Mouse (Mus musculus): Measurements from ENCODE around the gene Aaas. TPM values are rescaled to one million over a fixed set of nuclear protein-coding genes. Genes with fewer than 3 reads are reported as not detected.

Gene Aaas
- 89.2 and 91.7 TPM in 2 replicates for polyA plus RNA-seq (2015; fragmentation: Nextera tagmentation; extraction: Ambion mirVana)

- peaks cover 7% of the 10 kb centered on the region for H3K4me1 ChIP-seq (ENCODE audit: insufficient read depth, low read length)
- under 1% methylated on average over 56 of the region's 56 CpGs for WGBS
- ATAC-seq (ENCODE audit: low FRiP score, low TSS enrichment) = peak; percentile 87
Measured at GRCm38 (mm10) chr15:102350138-102350941, at the start of gene Aaas. Aaas (minus strand) TSS chr15:102350771.

DNA sequence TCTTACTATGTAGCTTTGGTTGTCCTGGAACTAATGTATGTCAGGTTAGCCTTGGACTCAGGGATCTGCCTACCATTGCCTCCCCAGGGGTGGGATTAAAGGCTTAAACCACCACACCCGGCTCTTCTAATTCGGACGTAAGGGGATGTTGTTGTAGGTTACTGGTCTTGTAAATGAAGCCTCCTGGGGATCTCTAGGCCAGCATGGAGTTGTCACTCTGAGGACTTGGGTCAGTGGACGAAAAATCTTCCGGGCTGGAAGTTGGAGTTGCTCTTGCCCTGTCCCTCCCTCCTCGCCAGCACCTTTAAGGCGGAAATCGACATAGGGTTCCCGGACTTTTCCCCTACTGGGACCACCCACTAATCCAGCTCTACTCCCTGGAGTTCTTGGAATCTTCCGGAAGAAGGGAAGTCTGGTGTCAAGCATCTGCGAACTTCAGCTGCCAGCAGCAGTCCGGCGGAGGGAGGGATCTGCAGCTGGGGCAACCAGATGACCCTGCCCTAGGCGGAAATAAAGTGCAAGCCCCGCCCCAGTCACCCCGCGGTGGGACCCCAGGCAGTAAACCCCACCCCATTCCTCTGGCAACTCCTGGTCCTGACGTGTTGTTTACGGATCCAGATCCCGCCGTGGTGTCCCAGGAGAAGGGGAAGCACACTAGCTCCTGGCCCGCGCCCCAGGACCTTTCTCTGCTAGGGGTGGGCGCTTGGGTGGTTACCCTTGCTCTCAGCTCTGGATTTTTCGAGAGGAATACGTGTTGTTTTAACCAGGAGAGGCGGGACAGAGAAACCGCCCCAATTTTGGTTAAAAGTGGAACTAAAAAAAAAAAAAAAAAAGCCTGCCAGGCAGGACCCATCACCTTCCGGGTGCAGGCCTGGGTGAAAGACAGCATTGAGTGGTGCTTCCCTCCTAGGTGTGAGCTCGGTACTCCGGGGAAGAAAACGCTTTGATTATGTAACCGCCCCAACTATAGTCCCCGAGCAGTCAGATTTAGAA is 49.0 kb upstream of the Aaas start:
- Histone ChIP-seq H3K27ac (ENCODE audit: low read length) (peak overlapping the region; percentile 97), H3K9ac (replicated peaks; ENCODE audit: low read length) (peak overlapping the region; percentile 75), H3K4me1 (ENCODE audit: insufficient read depth, low read length) (peaks cover 34% of the 10 kb centered on the region), H3K36me3 (ENCODE audit: insufficient read depth, low read length) (no peaks in the 10 kb centered on the region), H3K4me3 (ENCODE audit: low read length) (peak overlapping the region; percentile 47), H3K9me3 (ENCODE audit: low read length) (no peaks in the 10 kb centered on the region), H3K4me2 (replicated peaks; ENCODE audit: low read depth, low read length) (peak overlapping the region; percentile 66), H3K27me3 (ENCODE audit: insufficient read depth, low read length) (no peaks in the 10 kb centered on the region)
- ATAC-seq (ENCODE audit: low FRiP score, low TSS enrichment) = peak; percentile 91
- 2% methylated on average over 34 of the region's 34 CpGs for WGBS

More at GRCm38 (mm10) chr15:102350138-102350941, at the start of gene Aaas:
- Histone ChIP-seq H3K9me3 (ENCODE audit: low read length) (no peaks in the 10 kb centered on the region), H3K36me3 (ENCODE audit: insufficient read depth, low read length) (peaks cover 17% of the 10 kb centered on the region), H3K4me2 (replicated peaks; ENCODE audit: low read depth, low read length) (peak within 1 kb of the TSS; percentile 90), H3K27me3 (ENCODE audit: insufficient read depth, low read length) (no peaks in the 10 kb centered on the region), H3K9ac (replicated peaks; ENCODE audit: low read length) (peak within 1 kb of the TSS; percentile 95), H3K27ac (ENCODE audit: low read length) (peak within 1 kb of the TSS; percentile 76), H3K4me3 (ENCODE audit: low read length) (peak within 1 kb of the TSS; percentile 95)

DNA sequence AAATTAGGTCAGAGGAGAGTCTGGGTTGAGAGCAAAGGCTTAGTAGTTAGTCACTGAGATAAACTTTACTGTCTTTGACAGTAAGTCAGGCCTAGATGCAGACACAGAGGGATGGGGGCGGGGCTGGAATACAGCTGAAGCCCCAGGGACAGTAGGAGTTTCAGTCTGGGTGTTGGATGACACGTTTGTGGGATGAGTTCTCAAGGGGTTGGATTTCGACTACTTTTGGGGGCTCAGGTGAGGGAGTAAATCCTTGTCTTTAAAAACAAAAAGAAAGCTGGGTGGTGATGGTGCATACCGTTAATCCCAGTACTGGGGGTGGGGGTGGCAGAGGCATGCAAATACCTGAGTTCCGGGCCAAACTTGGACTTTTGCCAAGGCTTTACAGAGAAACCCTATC is 48.1 kb upstream of the Aaas start:
- H3K36me3 ChIP-seq (ENCODE audit: insufficient read depth, low read length) = no peaks in the 10 kb centered on the region
- ATAC-seq (ENCODE audit: low FRiP score, low TSS enrichment) = no peak
- H3K4me1 ChIP-seq (ENCODE audit: insufficient read depth, low read length) = peaks cover 38% of the 10 kb centered on the region
- H3K4me3 ChIP-seq (ENCODE audit: low read length) = no peak overlapping the region
- H3K27ac ChIP-seq (ENCODE audit: low read length) = peak overlapping the region; percentile 97
- no peaks in the 10 kb centered on the region for H3K27me3 ChIP-seq (ENCODE audit: insufficient read depth, low read length)
- 0 out of 2 replicates have a peak overlapping the region, but pooled peaks have one; percentile 75 for H3K9ac ChIP-seq (replicated peaks; ENCODE audit: low read length)
- no peaks in the 10 kb centered on the region for H3K9me3 ChIP-seq (ENCODE audit: low read length)
- WGBS = 14% methylated on average over 5 of the region's 5 CpGs
- peak overlapping the region; percentile 66 for H3K4me2 ChIP-seq (replicated peaks; ENCODE audit: low read depth, low read length)

- Histone ChIP-seq H3K27me3 (ENCODE audit: insufficient read depth, low read length) (no peaks in the 10 kb centered on the region), H3K4me2 (replicated peaks; ENCODE audit: low read depth, low read length) (no peak overlapping the region), H3K4me1 (ENCODE audit: insufficient read depth, low read length) (peaks cover 31% of the 10 kb centered on the region), H3K9ac (replicated peaks; ENCODE audit: low read length) (no peak overlapping the region), H3K36me3 (ENCODE audit: insufficient read depth, low read length) (no peaks in the 10 kb centered on the region), H3K27ac (ENCODE audit: low read length) (no peak overlapping the region; the same call in 1 of the 2 replicates), H3K9me3 (ENCODE audit: low read length) (no peaks in the 10 kb centered on the region), H3K4me3 (ENCODE audit: low read length) (no peak overlapping the region)
- 9% methylated on average over 3 of the region's 3 CpGs for WGBS
- ATAC-seq (ENCODE audit: low FRiP score, low TSS enrichment) = no peak
Measured at GRCm38 (mm10) chr15:102395061-102395460, 44.5 kb upstream of the Aaas start.

DNA sequence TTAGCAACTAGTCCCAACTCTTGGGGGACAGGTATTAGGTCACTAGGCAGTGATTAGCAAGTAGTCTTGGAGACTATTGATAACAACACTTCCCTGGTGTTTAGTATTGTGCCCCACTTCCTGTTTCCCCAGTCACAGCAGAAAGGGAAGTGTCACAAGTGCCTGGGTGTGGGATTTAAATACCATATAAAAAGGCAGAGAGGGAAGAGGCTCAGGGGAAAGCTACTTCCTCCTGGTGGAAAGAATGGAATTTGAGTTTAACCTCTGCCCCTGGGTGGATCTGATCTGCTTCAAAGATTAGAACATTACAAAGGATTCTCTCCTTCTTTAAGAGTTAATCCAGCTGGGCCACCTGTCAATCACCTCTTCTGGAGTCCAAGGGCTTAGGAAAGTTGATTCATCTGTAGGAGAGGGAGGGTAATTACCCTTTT is 43.0 kb upstream of the Aaas start:
- no peaks in the 10 kb centered on the region for H3K36me3 ChIP-seq (ENCODE audit: insufficient read depth, low read length)
- H3K27ac ChIP-seq (ENCODE audit: low read length) = peak overlapping the region; percentile 75
- H3K4me3 ChIP-seq (ENCODE audit: low read length) = no peak overlapping the region
- no peaks in the 10 kb centered on the region for H3K9me3 ChIP-seq (ENCODE audit: low read length)
- no peak overlapping the region for H3K9ac ChIP-seq (replicated peaks; ENCODE audit: low read length)
- no peaks in the 10 kb centered on the region for H3K27me3 ChIP-seq (ENCODE audit: insufficient read depth, low read length)
- ATAC-seq (ENCODE audit: low FRiP score, low TSS enrichment) = no peak
- H3K4me1 ChIP-seq (ENCODE audit: insufficient read depth, low read length) = peaks cover 23% of the 10 kb centered on the region
- H3K4me2 ChIP-seq (replicated peaks; ENCODE audit: low read depth, low read length) = no peak overlapping the region

GRCm38 (mm10) chr15:102392520-102392919 is 41.9 kb upstream of the Aaas start:
- peaks cover 17% of the 10 kb centered on the region for H3K4me1 ChIP-seq (ENCODE audit: insufficient read depth, low read length)
- H3K4me3 ChIP-seq (ENCODE audit: low read length) = no peak overlapping the region
- 51% methylated on average over 2 of the region's 2 CpGs for WGBS
- no peak for ATAC-seq (ENCODE audit: low FRiP score, low TSS enrichment)
- H3K36me3 ChIP-seq (ENCODE audit: insufficient read depth, low read length) = no peaks in the 10 kb centered on the region
- H3K9me3 ChIP-seq (ENCODE audit: low read length) = no peaks in the 10 kb centered on the region
- no peak overlapping the region for H3K9ac ChIP-seq (replicated peaks; ENCODE audit: low read length)
- H3K27me3 ChIP-seq (ENCODE audit: insufficient read depth, low read length) = no peaks in the 10 kb centered on the region
- no peak overlapping the region for H3K4me2 ChIP-seq (replicated peaks; ENCODE audit: low read depth, low read length)
- H3K27ac ChIP-seq (ENCODE audit: low read length) = 0 out of 2 replicates have a peak overlapping the region, but pooled peaks have one; percentile 5

DNA sequence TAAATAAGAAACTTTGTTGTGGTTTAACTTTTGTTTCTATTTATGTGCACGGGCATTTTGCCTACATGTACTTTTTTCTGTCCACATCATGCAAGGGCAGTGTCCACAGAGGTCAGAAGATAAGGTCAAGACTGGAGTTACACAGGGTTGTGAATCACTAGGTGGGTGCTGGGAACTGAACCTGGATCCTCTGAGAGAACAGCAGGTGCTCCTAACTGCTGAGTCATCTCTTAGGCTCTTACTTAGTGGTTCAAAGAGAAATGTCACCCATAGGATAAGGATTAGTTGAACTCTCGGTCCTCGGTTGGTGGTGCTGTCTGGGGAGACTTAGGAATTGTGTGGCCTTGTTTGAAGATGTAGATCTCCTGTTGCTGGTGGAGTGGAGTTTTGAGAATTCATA is 38.4 kb upstream of the Aaas start:
- Histone ChIP-seq H3K9ac (replicated peaks; ENCODE audit: low read length) (no peak overlapping the region), H3K9me3 (ENCODE audit: low read length) (no peaks in the 10 kb centered on the region), H3K4me2 (replicated peaks; ENCODE audit: low read depth, low read length) (no peak overlapping the region), H3K27me3 (ENCODE audit: insufficient read depth, low read length) (no peaks in the 10 kb centered on the region), H3K27ac (ENCODE audit: low read length) (no peak overlapping the region), H3K36me3 (ENCODE audit: insufficient read depth, low read length) (no peaks in the 10 kb centered on the region), H3K4me1 (ENCODE audit: insufficient read depth, low read length) (peaks cover 6% of the 10 kb centered on the region), H3K4me3 (ENCODE audit: low read length) (no peak overlapping the region)
- 86% methylated on average over 3 of the region's 3 CpGs for WGBS
- ATAC-seq (ENCODE audit: low FRiP score, low TSS enrichment) = no peak

GRCm38 (mm10) chr15:102386640-102387039 is 36.1 kb upstream of the Aaas start:
- H3K36me3 ChIP-seq (ENCODE audit: insufficient read depth, low read length) = no peaks in the 10 kb centered on the region
- H3K27me3 ChIP-seq (ENCODE audit: insufficient read depth, low read length) = no peaks in the 10 kb centered on the region
- H3K4me1 ChIP-seq (ENCODE audit: insufficient read depth, low read length) = no peaks in the 10 kb centered on the region
- H3K9ac ChIP-seq (replicated peaks; ENCODE audit: low read length) = no peak overlapping the region
- no peaks in the 10 kb centered on the region for H3K9me3 ChIP-seq (ENCODE audit: low read length)
- H3K4me2 ChIP-seq (replicated peaks; ENCODE audit: low read depth, low read length) = no peak overlapping the region
- H3K27ac ChIP-seq (ENCODE audit: low read length) = no peak overlapping the region
- H3K4me3 ChIP-seq (ENCODE audit: low read length) = no peak overlapping the region
- 53% methylated on average over 9 of the region's 9 CpGs for WGBS
- ATAC-seq (ENCODE audit: low FRiP score, low TSS enrichment) = no peak

GRCm38 (mm10) chr15:102383671-102384070 is 33.1 kb upstream of the Aaas start:
- Histone ChIP-seq H3K9ac (replicated peaks; ENCODE audit: low read length) (no peak overlapping the region), H3K4me1 (ENCODE audit: insufficient read depth, low read length) (no peaks in the 10 kb centered on the region), H3K4me2 (replicated peaks; ENCODE audit: low read depth, low read length) (no peak overlapping the region), H3K27ac (ENCODE audit: low read length) (no peak overlapping the region), H3K27me3 (ENCODE audit: insufficient read depth, low read length) (no peaks in the 10 kb centered on the region), H3K9me3 (ENCODE audit: low read length) (no peaks in the 10 kb centered on the region), H3K4me3 (ENCODE audit: low read length) (no peak overlapping the region), H3K36me3 (ENCODE audit: insufficient read depth, low read length) (no peaks in the 10 kb centered on the region)
- 74% methylated on average over 6 of the region's 6 CpGs for WGBS
- ATAC-seq (ENCODE audit: low FRiP score, low TSS enrichment) = no peak
